Comparison of ENCODE assay signal across 18 mouse cellular contexts in the genomic region with DNA sequence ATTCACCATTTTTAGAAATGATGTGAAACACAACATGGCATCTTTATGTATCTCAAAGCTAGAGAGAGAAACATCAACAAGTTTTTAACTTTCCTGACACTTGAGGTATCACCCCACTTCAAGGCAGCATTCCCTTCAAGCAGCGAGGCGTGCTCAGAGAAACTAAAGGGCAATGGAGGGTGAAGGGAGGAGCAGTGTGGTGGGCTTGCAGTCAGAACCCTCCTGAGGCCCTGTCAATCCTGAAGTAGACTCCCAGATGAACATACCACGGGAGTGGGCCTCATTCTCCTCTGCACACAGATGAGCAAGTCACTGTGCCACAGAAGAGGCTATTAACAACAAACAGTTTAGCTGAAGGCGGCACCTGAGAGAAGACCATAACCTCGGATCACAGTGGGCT.
"Had no signal": no experiment of that assay in that cellular context is flagged by ENCODE, and none has a peak within 500 bp of the region (broad histone marks: within the 10 kb centered on the region; RNA-seq: fewer than 3 reads in every experiment).

No protein-coding gene starts in this region.

- H3K27ac ChIP-seq: midbrain, embryonic 10.5 days; midbrain, embryonic 12.5 days; neural tube, embryonic 13.5 days; neural tube, embryonic 15.5 days had no signal

- ATAC-seq: midbrain, embryonic 16.5 days had no signal

- H3K36me3 ChIP-seq: midbrain, embryonic 10.5 days; midbrain, embryonic 12.5 days; neural tube, embryonic 13.5 days; neural tube, embryonic 15.5 days had no signal

- H3K4me1 ChIP-seq: midbrain, embryonic 10.5 days; midbrain, embryonic 12.5 days; neural tube, embryonic 13.5 days; neural tube, embryonic 15.5 days had no signal

- H3K9me3 ChIP-seq: midbrain, embryonic 10.5 days; midbrain, embryonic 12.5 days; neural tube, embryonic 13.5 days; neural tube, embryonic 15.5 days had no signal

- H3K4me2 ChIP-seq: lung, embryonic 14.5 days; midbrain, embryonic 12.5 days; neural tube, embryonic 13.5 days; neural tube, embryonic 15.5 days had no signal

- DNase-seq: lung, embryonic 14.5 days; lung, postnatal 10 days; lung, postnatal 4 days; midbrain, embryonic 14.5 days; retina, postnatal 1 day; right cerebral cortex, adult 18-20 months; right cerebral cortex, postnatal 25 days; right cerebral cortex, postnatal 4 days; spleen, adult 18-20 months; thymus, adult 18-20 months; thymus, postnatal 14 days; thymus, postnatal 36 days had no signal

- H3K27me3 ChIP-seq: midbrain, embryonic 12.5 days; neural tube, embryonic 13.5 days; neural tube, embryonic 15.5 days had no signal

- H3K9ac ChIP-seq: lung, embryonic 14.5 days; midbrain, embryonic 12.5 days; neural tube, embryonic 13.5 days; neural tube, embryonic 15.5 days had no signal

- H3K4me3 ChIP-seq: midbrain, embryonic 10.5 days; midbrain, embryonic 12.5 days; myocyte; neural tube, embryonic 13.5 days; neural tube, embryonic 15.5 days had no signal
